Mouse (Mus musculus) mesoderm, embryonic 11.5 days (tissue): ENCODE measurements at regions not wholly inside any gene's neighbourhood (a gene's known extent, or its start where the extent isn't known, plus 50 kb on each side); places are given as distances from the start of the nearest gene placed in this dataset.

Source experiments
- DNase-seq: peaks from one replicate; pipeline ENCODE4 v3.0.0-alpha.2; 2012; ENCODE audit warnings: low read depth, low spot score

GRCm38 (mm10) chr15:88035486-88035885 is 491.4 kb downstream of the Fam19a5 start:
- DNase-seq: no peak

GRCm38 (mm10) chr15:88036146-88037000 is 492.3 kb downstream of the Fam19a5 start:
- peak; percentile 48 for DNase-seq

GRCm38 (mm10) chr15:88037606-88038005 is 493.5 kb downstream of the Fam19a5 start:
- DNase-seq: no peak

GRCm38 (mm10) chr15:88042821-88043220 is 498.7 kb downstream of the Fam19a5 start:
- DNase-seq: no peak

GRCm38 (mm10) chr15:88058071-88058470 is 514.0 kb downstream of the Fam19a5 start:
- DNase-seq: no peak

- DNase-seq: no peak
Observed at GRCm38 (mm10) chr15:88060935-88061334, 516.8 kb downstream of the Fam19a5 start.

GRCm38 (mm10) chr15:88063041-88063440 is 518.9 kb downstream of the Fam19a5 start:
- no peak for DNase-seq

- DNase-seq: no peak
Observed at GRCm38 (mm10) chr15:88068476-88068875, 524.4 kb downstream of the Fam19a5 start.

- no peak for DNase-seq
Observed at GRCm38 (mm10) chr15:88072676-88073075, 527.4 kb upstream of the Zdhhc25 start.

GRCm38 (mm10) chr15:88083911-88084310 is 516.2 kb upstream of the Zdhhc25 start:
- DNase-seq: no peak

GRCm38 (mm10) chr15:88085631-88086030 is 514.5 kb upstream of the Zdhhc25 start:
- DNase-seq: no peak

- no peak for DNase-seq
Observed at GRCm38 (mm10) chr15:88089486-88089885, 510.6 kb upstream of the Zdhhc25 start.

- no peak for DNase-seq
Observed at GRCm38 (mm10) chr15:88091390-88091789, 508.7 kb upstream of the Zdhhc25 start.

GRCm38 (mm10) chr15:88120376-88120775 is 479.7 kb upstream of the Zdhhc25 start:
- peak; percentile 63 for DNase-seq

- no peak for DNase-seq
Observed at GRCm38 (mm10) chr15:88123907-88124523, 476.1 kb upstream of the Zdhhc25 start.

- peak; percentile 29 for DNase-seq
Observed at GRCm38 (mm10) chr15:88146118-88146517, 454.0 kb upstream of the Zdhhc25 start.

GRCm38 (mm10) chr15:88151199-88151598 is 448.9 kb upstream of the Zdhhc25 start:
- no peak for DNase-seq

- no peak for DNase-seq
Observed at GRCm38 (mm10) chr15:88159618-88160170, 440.4 kb upstream of the Zdhhc25 start.

GRCm38 (mm10) chr15:88160291-88160690 is 439.8 kb upstream of the Zdhhc25 start:
- DNase-seq: no peak

GRCm38 (mm10) chr15:88163438-88163837 is 436.7 kb upstream of the Zdhhc25 start:
- no peak for DNase-seq

- peak; percentile 78 for DNase-seq
Observed at GRCm38 (mm10) chr15:88174326-88174725, 425.8 kb upstream of the Zdhhc25 start.

GRCm38 (mm10) chr15:88175991-88176390 is 424.1 kb upstream of the Zdhhc25 start:
- no peak for DNase-seq

- no peak for DNase-seq
Observed at GRCm38 (mm10) chr15:88196539-88196938, 403.6 kb upstream of the Zdhhc25 start.
